Mouse (Mus musculus): Measurements from ENCODE around the gene Ccp110. TPM values are rescaled to one million over a fixed set of nuclear protein-coding genes. Genes with fewer than 3 reads are reported as not detected.

The Ccp110 gene
- polyA plus RNA-seq, 1 experiment from 2014 or later, result 26.2 TPM

DNA sequence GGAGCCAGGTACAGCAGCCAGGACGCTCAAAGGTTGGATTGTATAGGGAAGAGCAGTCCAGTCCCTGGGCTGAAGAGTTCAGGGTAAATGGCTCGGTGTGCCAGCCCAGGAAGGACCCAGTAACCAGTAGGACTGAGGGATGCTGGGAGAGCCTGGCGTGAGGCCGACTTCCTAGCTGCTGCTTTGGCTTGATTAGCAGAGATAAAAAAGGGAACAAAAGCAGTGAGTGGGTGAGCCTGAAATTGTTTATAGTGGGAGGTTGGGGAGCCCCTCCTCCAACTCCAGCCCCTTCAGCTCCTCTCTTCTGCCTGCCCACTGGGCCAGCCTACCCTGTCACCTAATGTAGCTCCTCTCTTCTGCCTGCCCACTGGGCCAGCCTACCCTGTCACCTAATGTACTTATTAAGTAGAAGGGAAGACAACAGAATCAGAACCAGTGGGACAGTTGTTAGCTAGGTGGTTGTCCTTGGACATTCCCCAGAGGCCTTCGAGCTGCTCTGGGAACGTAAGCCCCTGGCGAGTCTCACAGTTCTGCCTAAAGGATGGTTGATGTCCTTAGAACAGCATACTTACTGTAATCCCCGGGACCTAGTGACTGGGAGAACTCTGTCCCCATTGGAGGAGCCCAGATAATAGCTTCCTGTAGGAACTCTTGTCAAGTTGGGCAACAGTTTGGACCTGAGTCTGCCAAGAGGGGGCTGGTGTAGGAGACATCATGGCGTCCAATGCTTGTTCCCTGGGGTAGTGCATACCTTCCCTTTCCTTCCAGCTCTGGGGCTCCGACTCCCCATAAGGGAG is 65.4 kb downstream of the Ccp110 start:
- no peak overlapping the region for H3K4me2 ChIP-seq
- no peak overlapping the region for H3K27ac ChIP-seq (replicated peaks)
- no peak for ATAC-seq (ENCODE audit: low FRiP score, low read depth)
- no peak overlapping the region for H3K4me3 ChIP-seq
- H3K9me3 ChIP-seq, result no peaks in the 10 kb centered on the region
- peaks cover 22% of the 10 kb centered on the region; the same call in 1 of the 2 replicates for H3K36me3 ChIP-seq
- no peak overlapping the region for H3K9ac ChIP-seq
- H3K4me1 ChIP-seq (replicated peaks), result 0 out of 2 replicates have a peak, but pooled peaks cover 2% of the 10 kb centered on the region
- no peaks in the 10 kb centered on the region for H3K27me3 ChIP-seq
- 86% methylated on average over 10 of the region's 10 CpGs for WGBS

DNA sequence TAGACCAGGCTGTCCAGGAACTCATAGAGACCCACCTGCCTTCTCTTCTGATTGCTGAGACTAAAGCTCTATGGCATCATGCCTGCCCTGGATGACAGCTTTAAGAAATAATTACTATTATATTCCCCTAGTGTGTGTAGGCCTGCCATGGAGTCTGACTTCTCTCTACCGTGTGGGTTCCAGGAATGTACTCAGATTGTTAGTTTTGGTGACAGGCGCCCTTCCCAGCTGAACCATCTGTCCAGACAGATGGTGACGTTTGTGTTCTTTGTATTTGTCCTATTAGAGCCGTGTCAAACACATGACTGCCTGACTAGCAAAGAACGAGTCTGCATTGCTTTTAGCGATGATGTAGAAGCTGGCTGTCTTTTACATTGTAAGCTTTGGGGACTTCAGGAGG is 66.2 kb downstream of the Ccp110 start:
- Histone ChIP-seq H3K4me3 (no peak overlapping the region), H3K27me3 (no peaks in the 10 kb centered on the region), H3K4me1 (replicated peaks) (0 out of 2 replicates have a peak, but pooled peaks cover 2% of the 10 kb centered on the region), H3K27ac (replicated peaks) (0 out of 2 replicates have a peak overlapping the region, but pooled peaks have one; percentile 15), H3K9me3 (no peaks in the 10 kb centered on the region), H3K9ac (no peak overlapping the region), H3K4me2 (no peak overlapping the region), H3K36me3 (peaks cover 26% of the 10 kb centered on the region; the same call in 1 of the 2 replicates)
- ATAC-seq (ENCODE audit: low FRiP score, low read depth), result peak; percentile 54
- WGBS, result 44% methylated on average over 6 of the region's 6 CpGs

DNA sequence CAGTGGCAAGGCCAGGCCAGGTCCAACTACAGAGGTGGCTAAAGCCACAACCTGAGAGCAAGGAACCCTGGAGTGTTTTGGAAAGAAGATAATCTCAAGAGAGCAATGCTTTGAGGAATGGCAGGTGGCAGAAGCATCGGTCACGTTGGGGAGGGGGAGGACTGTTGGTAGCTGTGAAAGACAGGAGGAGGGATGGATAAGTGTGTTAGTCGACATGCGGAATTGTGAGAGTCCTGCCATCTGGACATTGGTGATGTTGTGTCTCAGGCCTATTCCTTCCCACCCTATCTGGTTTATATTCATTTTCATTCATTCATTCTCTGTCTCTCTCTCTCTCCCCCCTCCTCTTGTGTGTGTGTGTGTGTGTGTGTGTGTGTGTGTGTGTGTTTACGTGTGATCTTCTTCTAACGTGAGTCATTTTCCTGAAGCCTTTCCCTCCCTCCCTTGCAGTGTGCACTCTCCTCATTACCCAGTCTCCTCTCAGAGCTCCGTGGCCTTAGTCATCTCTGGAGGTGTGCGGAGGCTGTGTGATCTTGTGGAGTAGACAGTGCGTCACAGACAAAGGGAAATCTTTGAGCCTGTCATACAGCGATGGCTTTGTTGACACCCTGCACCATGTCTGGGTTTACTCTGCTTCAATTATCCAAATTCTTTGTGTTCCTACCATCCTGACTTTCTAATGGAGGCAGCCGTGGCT is 71.1 kb downstream of the Ccp110 start:
- ATAC-seq (ENCODE audit: low FRiP score, low read depth), result no peak
- Histone ChIP-seq H3K9me3 (no peaks in the 10 kb centered on the region), H3K9ac (no peak overlapping the region), H3K27me3 (no peaks in the 10 kb centered on the region), H3K27ac (replicated peaks) (no peak overlapping the region), H3K4me1 (replicated peaks) (0 out of 2 replicates have a peak, but pooled peaks cover 2% of the 10 kb centered on the region), H3K36me3 (peaks cover 17% of the 10 kb centered on the region), H3K4me3 (no peak overlapping the region), H3K4me2 (no peak overlapping the region)
- WGBS, result 87% methylated on average over 11 of the region's 11 CpGs

DNA sequence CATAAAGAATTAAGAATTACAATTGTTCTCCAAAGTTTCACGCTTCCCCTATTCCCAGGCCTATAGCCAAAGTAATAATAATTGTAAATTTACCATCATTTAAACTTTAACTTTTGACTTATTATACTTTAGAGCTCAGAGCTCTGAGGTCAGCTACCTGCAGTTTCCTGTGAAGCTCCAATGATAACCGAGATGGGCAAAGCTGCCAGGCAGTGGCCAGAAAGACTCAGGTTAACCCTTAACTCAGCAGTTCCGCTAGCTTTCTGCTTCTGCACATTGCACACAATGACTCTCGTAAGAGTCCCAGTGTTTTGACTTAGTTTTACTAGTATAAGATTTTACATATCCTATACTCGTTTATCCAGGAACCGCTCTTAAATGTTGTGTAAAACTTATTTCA is 73.7 kb downstream of the Ccp110 start:
- H3K9ac ChIP-seq, result no peak overlapping the region
- H3K4me1 ChIP-seq (replicated peaks), result no peaks in the 10 kb centered on the region
- no peak overlapping the region for H3K27ac ChIP-seq (replicated peaks)
- no peak for ATAC-seq (ENCODE audit: low FRiP score, low read depth)
- no peaks in the 10 kb centered on the region for H3K27me3 ChIP-seq
- 89% methylated on average over 6 of the region's 6 CpGs for WGBS
- H3K9me3 ChIP-seq, result no peaks in the 10 kb centered on the region
- H3K36me3 ChIP-seq, result peaks cover 20% of the 10 kb centered on the region
- H3K4me3 ChIP-seq, result no peak overlapping the region
- H3K4me2 ChIP-seq, result no peak overlapping the region

Other genes with a start within 250 kb of the Ccp110 start
- 0.87 and 1.0 TPM in 2 replicates for gene Itpripl2, start 220.6 kb upstream of the Ccp110 start, polyA plus RNA-seq (2015; fragmentation: Nextera tagmentation; extraction: Ambion mirVana)
- 100 and 101 TPM in 2 replicates for gene Coq7, start 179.2 kb upstream of the Ccp110 start, polyA plus RNA-seq (2015; fragmentation: Nextera tagmentation; extraction: Ambion mirVana)
- 6.7 and 6.9 TPM in 2 replicates for gene Tmc7, start 127.8 kb upstream of the Ccp110 start, polyA plus RNA-seq (2015; fragmentation: Nextera tagmentation; extraction: Ambion mirVana)
- gene Tmc5, start 115.3 kb upstream of the Ccp110 start, polyA plus RNA-seq (2015; fragmentation: Nextera tagmentation; extraction: Ambion mirVana), result 0.12 and 0.14 TPM in 2 replicates
- gene Gde1, start 6.8 kb upstream of the Ccp110 start, polyA plus RNA-seq (2015; fragmentation: Nextera tagmentation; extraction: Ambion mirVana), result 209 and 212 TPM in 2 replicates
- gene Vps35l, start 27.7 kb downstream of the Ccp110 start, polyA plus RNA-seq (2015; fragmentation: Nextera tagmentation; extraction: Ambion mirVana), result 92.4 and 94.4 TPM in 2 replicates
- 3.7 and 4.7 TPM in 2 replicates for gene Iqck, start 143.2 kb downstream of the Ccp110 start, polyA plus RNA-seq (2015; fragmentation: Nextera tagmentation; extraction: Ambion mirVana)
- gene Knop1, start 143.7 kb downstream of the Ccp110 start, polyA plus RNA-seq (2015; fragmentation: Nextera tagmentation; extraction: Ambion mirVana), result 70.1 TPM in 2 replicates

Measured in hindbrain, embryonic 15.5 days (tissue).